Mouse (Mus musculus): Measurements from ENCODE around the gene Cphx2. TPM values are rescaled to one million over a fixed set of nuclear protein-coding genes. Genes with fewer than 3 reads are reported as not detected.
"Not testable (repeated sequence)": the region's sequence is repeated elsewhere in the genome, so short reads cannot be mapped to it uniquely, and the experiment has no call there.

Gene Cphx2
- total and polyA plus RNA-seq, 2 experiments from 2014 or later, result not detected

DNA sequence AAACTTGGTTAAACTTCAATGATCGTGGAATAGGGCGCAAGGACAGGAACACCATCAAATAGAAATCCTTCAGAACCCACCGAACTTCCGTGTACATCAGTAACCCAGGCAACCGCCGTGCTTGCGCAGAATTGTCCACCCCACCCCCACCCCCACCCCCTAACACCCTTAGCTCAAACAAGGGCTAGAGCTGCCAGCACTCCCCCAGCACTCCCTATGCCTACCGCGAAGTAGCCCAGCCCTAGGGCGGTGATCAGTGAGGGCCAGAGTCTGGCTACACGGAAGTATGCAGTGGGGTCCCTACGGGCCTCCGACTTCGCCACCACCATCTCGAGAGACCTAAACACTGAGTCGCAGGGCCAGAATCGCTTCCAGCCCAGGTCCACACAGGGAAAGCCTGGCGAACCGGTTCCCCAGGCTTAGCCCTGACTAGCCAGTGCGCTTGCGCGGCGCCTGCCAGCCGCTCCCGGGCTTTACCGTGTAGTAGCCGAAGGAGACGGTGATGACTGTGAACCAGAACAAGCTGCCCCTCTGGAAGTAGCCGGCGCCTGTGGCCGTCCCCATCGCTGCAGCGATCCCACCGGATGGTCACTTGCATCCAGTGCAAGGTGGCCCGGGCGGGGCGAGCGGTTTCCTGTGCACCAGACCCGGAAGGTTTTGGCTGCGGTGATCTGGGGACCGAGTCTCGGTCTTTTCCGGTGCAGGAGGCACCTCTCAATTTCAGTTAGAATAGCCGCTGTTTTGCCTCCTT is 14.6 kb upstream of the Cphx2 start:
- not testable (repeated sequence) for H3K9ac ChIP-seq (replicated peaks; ENCODE audit: low read length, poor library complexity, severe bottlenecking); DNase-seq (ENCODE audit: low spot score); H3K27me3 ChIP-seq (ENCODE audit: insufficient read depth, low read length); H3K4me1 ChIP-seq (ENCODE audit: insufficient read depth, low read length); H3K4me2 ChIP-seq (ENCODE audit: low read depth, low read length, poor library complexity, severe bottlenecking); H3K36me3 ChIP-seq (ENCODE audit: insufficient read depth, low read length); H3K9me3 ChIP-seq (ENCODE audit: low read length); H3K27ac ChIP-seq (ENCODE audit: low read depth, low read length); H3K4me3 ChIP-seq (ENCODE audit: low read depth, low read length)
- no CpG with 5 or more reads among the region's 44 CpGs for WGBS
- peak; percentile 87 for ATAC-seq (ENCODE audit: low FRiP score)

DNA sequence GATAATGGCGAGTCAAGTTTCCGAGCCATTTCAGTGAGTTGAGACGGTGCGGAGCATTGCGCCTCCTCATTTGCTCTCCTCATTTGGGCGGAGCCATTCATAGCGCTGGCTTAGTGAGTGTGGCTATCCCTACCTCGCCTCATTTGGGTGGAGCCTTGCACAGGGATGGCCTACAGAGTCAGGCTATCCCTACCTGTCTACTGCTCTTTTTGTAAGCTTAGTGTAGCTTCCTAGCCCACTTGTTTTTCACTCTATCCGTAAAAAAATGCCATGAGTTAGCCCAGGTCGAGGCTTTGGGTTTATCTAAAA is 14.0 kb upstream of the Cphx2 start, which contains the start of gene Tmem254c:
Gene Tmem254c, minus strand, starts transcription at position 31 of the 309 bp plus-strand sequence.
- not testable (repeated sequence) for H3K4me1 ChIP-seq (ENCODE audit: insufficient read depth, low read length); H3K27ac ChIP-seq (ENCODE audit: low read depth, low read length); H3K4me3 ChIP-seq (ENCODE audit: low read depth, low read length); H3K4me2 ChIP-seq (ENCODE audit: low read depth, low read length, poor library complexity, severe bottlenecking); H3K9me3 ChIP-seq (ENCODE audit: low read length); H3K36me3 ChIP-seq (ENCODE audit: insufficient read depth, low read length); DNase-seq (ENCODE audit: low spot score); H3K9ac ChIP-seq (replicated peaks; ENCODE audit: low read length, poor library complexity, severe bottlenecking); H3K27me3 ChIP-seq (ENCODE audit: insufficient read depth, low read length)
- no CpG with 5 or more reads among the region's 10 CpGs for WGBS
- peak; percentile 87 for ATAC-seq (ENCODE audit: low FRiP score)

DNA sequence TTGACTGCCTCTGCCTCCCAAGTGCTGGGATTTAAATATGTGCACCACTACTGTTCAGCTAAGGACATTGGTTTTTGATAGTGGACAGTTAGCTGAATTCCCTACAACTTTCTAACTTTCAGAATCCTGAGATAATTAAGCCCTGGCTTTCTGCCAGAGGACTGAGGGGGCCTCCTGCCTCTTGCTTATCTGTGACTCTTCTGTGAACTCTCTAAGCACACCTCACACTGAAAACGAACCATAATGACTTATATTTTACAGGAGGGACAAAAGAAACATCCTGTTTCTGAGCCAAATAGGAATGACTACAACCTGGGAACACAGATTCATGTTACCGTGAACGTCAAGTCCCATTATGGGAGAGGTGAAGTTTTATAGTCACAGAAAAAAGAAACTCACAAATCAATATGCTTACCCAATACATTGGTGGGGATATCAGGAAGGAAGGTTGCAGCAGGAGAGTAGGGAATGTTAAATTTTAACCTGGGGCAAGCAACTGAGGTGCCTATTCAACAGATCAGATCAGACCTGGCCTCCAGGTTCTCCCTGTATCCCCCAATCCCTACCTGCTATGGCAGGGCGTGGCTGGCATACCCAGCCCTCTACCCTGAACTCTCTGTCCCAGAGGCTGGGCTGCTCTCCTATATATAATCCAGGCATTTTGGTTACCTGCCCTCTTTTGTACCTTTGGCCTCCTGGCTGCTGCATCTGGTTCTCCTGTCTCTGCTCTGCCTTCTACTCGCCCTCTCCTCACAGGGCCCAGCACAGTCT is 4.5 kb upstream of the Cphx2 start:
- H3K9ac ChIP-seq (replicated peaks; ENCODE audit: low read length, poor library complexity, severe bottlenecking); H3K36me3 ChIP-seq (ENCODE audit: insufficient read depth, low read length); H3K4me3 ChIP-seq (ENCODE audit: low read depth, low read length); DNase-seq (ENCODE audit: low spot score); H3K4me2 ChIP-seq (ENCODE audit: low read depth, low read length, poor library complexity, severe bottlenecking); H3K27ac ChIP-seq (ENCODE audit: low read depth, low read length); H3K9me3 ChIP-seq (ENCODE audit: low read length); H3K4me1 ChIP-seq (ENCODE audit: insufficient read depth, low read length); H3K27me3 ChIP-seq (ENCODE audit: insufficient read depth, low read length); ATAC-seq (ENCODE audit: low FRiP score): not testable (repeated sequence)
- WGBS, result no CpG with 5 or more reads among the region's 5 CpGs

DNA sequence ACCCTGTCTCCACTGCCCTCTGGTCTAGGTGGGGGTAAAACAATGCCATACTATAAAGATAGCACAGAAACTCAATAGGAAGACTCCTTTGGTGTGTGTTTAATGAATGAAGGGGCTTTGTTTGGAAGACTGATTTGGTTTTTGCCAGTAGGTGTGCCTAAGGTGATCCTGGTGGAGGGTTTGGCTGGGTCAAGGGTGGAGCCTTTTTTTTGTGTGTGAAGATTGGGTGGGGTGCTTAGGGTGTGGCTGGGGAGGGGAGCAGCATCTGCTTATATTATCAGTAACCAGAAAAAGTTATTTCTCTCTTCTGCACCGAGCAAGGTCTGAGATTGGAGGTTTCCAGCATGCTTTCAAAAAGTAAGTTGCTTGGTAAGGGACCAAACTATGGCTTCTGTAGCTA is 681 bp downstream of the Cphx2 start, which contains the start of gene Cphx3:
Gene Cphx3, plus strand, starts transcription at position 301 of the 400 bp plus-strand sequence.
- not testable (repeated sequence) for H3K4me1 ChIP-seq (ENCODE audit: insufficient read depth, low read length); H3K27ac ChIP-seq (ENCODE audit: low read depth, low read length); H3K4me3 ChIP-seq (ENCODE audit: low read depth, low read length); DNase-seq (ENCODE audit: low spot score); ATAC-seq (ENCODE audit: low FRiP score); H3K27me3 ChIP-seq (ENCODE audit: insufficient read depth, low read length); H3K9ac ChIP-seq (replicated peaks; ENCODE audit: low read length, poor library complexity, severe bottlenecking); H3K9me3 ChIP-seq (ENCODE audit: low read length); H3K36me3 ChIP-seq (ENCODE audit: insufficient read depth, low read length); H3K4me2 ChIP-seq (ENCODE audit: low read depth, low read length, poor library complexity, severe bottlenecking)
- no CpG with 5 or more reads among the region's 1 CpGs for WGBS

DNA sequence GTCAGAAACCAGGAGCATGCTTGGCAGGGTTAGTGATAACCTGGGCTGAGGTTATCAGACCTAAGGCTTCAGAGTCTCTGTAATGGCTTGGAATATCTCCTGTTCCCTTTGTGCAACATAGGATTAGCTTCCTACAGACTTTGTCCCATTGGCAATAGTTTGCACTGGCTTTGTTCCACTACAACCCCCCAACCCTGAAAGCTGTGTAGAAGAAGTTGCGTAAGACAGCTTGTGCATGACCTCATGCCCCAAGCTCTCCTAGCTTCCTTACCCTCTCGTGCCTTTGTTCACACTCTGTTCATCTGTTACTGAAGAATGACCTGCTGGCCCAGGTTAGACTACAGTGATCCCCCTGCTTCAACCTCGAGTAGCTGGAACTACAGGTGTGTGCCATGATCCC is 16.3 kb downstream of the Cphx2 start:
- WGBS, result no CpG with 5 or more reads among the region's 3 CpGs
- not testable (repeated sequence) for H3K4me2 ChIP-seq (ENCODE audit: low read depth, low read length, poor library complexity, severe bottlenecking); H3K4me1 ChIP-seq (ENCODE audit: insufficient read depth, low read length); H3K9me3 ChIP-seq (ENCODE audit: low read length); DNase-seq (ENCODE audit: low spot score); H3K27me3 ChIP-seq (ENCODE audit: insufficient read depth, low read length); H3K9ac ChIP-seq (replicated peaks; ENCODE audit: low read length, poor library complexity, severe bottlenecking); ATAC-seq (ENCODE audit: low FRiP score); H3K4me3 ChIP-seq (ENCODE audit: low read depth, low read length); H3K36me3 ChIP-seq (ENCODE audit: insufficient read depth, low read length); H3K27ac ChIP-seq (ENCODE audit: low read depth, low read length)

DNA sequence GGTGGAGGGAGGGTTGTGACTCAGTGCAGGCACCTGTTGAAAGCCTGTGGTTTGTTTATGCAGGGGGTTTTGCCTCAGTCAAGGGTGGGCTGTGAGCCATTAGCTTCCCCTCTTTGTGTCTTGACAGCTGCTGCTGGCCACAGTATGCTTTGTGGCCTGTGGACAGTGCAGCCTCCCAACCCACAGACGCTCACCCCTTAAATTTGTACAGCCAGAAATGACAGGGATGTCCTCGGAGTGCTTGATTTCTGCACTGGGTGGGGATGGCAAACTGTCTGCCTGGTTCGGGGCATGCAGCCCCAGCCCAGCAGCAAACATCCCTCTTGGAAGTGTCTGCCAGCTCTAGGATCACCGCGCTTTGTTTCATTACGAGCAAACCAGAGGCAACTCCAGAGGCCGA is 36.8 kb downstream of the Cphx2 start, which contains the start of gene Duxbl2:
Gene Duxbl2, plus strand, starts transcription at position 200 of the 400 bp plus-strand sequence.
- no CpG with 5 or more reads among the region's 7 CpGs for WGBS

DNA sequence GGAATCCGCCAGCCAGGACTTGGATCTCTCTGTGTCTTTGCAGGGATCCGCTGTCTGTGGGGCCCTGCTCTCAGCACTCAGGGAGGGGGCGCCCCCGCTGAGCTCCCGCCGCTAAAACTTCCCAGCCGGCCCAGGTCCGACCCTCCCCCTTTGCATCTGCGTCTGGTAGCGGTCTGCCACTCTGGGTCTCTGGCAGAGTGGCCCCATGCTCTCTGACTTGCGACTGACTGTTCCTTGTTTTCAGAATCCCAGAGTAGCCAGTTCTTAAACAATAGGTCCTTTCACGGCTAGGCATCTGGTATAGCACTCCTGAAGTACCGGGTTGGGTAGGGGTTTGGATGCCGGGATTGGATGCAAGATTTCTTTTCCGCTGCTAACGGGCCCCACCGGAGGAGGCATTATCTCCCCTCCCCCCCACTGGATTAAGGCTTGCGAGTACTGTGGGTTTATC is 37.3 kb downstream of the Cphx2 start:
- H3K36me3 ChIP-seq (ENCODE audit: insufficient read depth, low read length); H3K27me3 ChIP-seq (ENCODE audit: insufficient read depth, low read length); H3K9me3 ChIP-seq (ENCODE audit: low read length); H3K9ac ChIP-seq (replicated peaks; ENCODE audit: low read length, poor library complexity, severe bottlenecking); H3K4me3 ChIP-seq (ENCODE audit: low read depth, low read length); DNase-seq (ENCODE audit: low spot score); H3K4me2 ChIP-seq (ENCODE audit: low read depth, low read length, poor library complexity, severe bottlenecking); H3K27ac ChIP-seq (ENCODE audit: low read depth, low read length); H3K4me1 ChIP-seq (ENCODE audit: insufficient read depth, low read length): not testable (repeated sequence)
- peak; percentile 93 for ATAC-seq (ENCODE audit: low FRiP score)
- no CpG with 5 or more reads among the region's 18 CpGs for WGBS

More for the DNA sequence above, 36.8 kb downstream of the Cphx2 start, which contains the start of gene Duxbl2:
- not testable (repeated sequence) for H3K9me3 ChIP-seq (ENCODE audit: low read length); DNase-seq (ENCODE audit: low spot score); H3K4me3 ChIP-seq (ENCODE audit: low read depth, low read length); H3K27ac ChIP-seq (ENCODE audit: low read depth, low read length); H3K27me3 ChIP-seq (ENCODE audit: insufficient read depth, low read length); H3K4me2 ChIP-seq (ENCODE audit: low read depth, low read length, poor library complexity, severe bottlenecking); H3K9ac ChIP-seq (replicated peaks; ENCODE audit: low read length, poor library complexity, severe bottlenecking); H3K36me3 ChIP-seq (ENCODE audit: insufficient read depth, low read length); H3K4me1 ChIP-seq (ENCODE audit: insufficient read depth, low read length)
- peak; percentile 49 for ATAC-seq (ENCODE audit: low FRiP score)

DNA sequence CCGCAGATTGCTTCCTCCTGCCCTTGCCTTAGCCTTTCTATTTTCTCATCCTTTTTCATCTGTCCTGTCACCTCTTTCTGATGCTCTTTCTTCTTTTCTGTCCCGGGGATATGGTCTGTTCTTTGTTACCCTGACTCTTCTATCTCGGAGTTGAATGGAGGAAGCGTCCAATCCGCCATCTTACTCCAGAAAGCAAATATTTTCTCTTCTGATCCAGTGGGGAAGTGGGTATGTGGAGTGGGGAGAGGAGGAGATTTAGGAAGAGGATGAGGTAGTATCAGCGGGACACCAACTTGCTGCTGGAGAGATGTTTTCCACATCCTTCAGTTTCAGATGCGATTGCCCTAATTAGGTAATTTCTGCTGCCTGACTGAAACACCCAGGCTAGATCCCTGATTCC is 37.8 kb downstream of the Cphx2 start:
- not testable (repeated sequence) for H3K36me3 ChIP-seq (ENCODE audit: insufficient read depth, low read length); H3K4me2 ChIP-seq (ENCODE audit: low read depth, low read length, poor library complexity, severe bottlenecking); H3K4me1 ChIP-seq (ENCODE audit: insufficient read depth, low read length); DNase-seq (ENCODE audit: low spot score); H3K9me3 ChIP-seq (ENCODE audit: low read length); H3K9ac ChIP-seq (replicated peaks; ENCODE audit: low read length, poor library complexity, severe bottlenecking); H3K27me3 ChIP-seq (ENCODE audit: insufficient read depth, low read length); H3K27ac ChIP-seq (ENCODE audit: low read depth, low read length); H3K4me3 ChIP-seq (ENCODE audit: low read depth, low read length)
- WGBS, result no CpG with 5 or more reads among the region's 7 CpGs
- ATAC-seq (ENCODE audit: low FRiP score), result peak; percentile 48; the same call in 1 of the 2 replicates

Data from midbrain, postnatal 0 days (tissue).